Mouse (Mus musculus): ENCODE data around the gene Tas1r1.

Gene Tas1r1

DNA sequence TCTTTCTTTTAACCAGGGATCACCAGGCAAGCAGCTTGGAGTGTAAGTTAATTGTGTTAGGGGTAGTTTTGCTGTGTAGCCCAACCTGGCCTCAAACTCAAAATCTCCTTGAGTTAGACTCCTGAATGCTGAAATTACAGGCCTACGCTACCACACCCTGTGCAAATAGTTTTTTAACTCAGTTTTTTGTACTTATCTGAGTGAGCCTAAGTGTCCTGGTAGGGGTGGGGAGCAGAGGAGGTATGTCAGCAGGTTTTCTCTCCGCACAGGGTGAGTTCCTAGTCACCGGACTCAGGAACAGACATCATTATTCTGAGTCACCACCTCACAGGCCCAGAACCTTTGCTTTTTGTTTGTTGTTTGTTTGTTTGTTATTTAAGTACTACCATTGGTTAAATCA, 36.3 kb downstream of the Tas1r1 start:
- TF ChIP-seq POU5F1 (IDR thresholded peaks at IDR 0.05; ENCODE audit: borderline replicate concordance, low read length) (no peak), CTCF (conservative IDR thresholded peaks at IDR 0.05; ENCODE audit: low read length) (no peak), NANOG (IDR thresholded peaks at IDR 0.05; ENCODE audit: borderline replicate concordance, low read length) (no peak)
- Histone ChIP-seq H3K36me3 (ENCODE audit: insufficient read depth, low read length) (no peaks in the 10 kb centered on the region), H3K9me3 (ENCODE audit: low read length) (no peaks in the 10 kb centered on the region), H3K4me1 (replicated peaks; ENCODE audit: low read depth, low read length) (peaks cover 60% of the 10 kb centered on the region), H3K27me3 (ENCODE audit: insufficient read depth, low read length) (peaks cover 20% of the 10 kb centered on the region), H3K4me3 (replicated peaks; ENCODE audit: low read length) (no peak overlapping the region)

- Histone ChIP-seq H3K27me3 (ENCODE audit: insufficient read depth, low read length) (peaks cover 19% of the 10 kb centered on the region), H3K4me1 (replicated peaks; ENCODE audit: low read depth, low read length) (peaks cover 57% of the 10 kb centered on the region)
- no peak for TF ChIP-seq CTCF (conservative IDR thresholded peaks at IDR 0.05; ENCODE audit: low read length)
- no peak for TF ChIP-seq POU5F1 (IDR thresholded peaks at IDR 0.05; ENCODE audit: borderline replicate concordance, low read length)
- no peak for TF ChIP-seq NANOG (IDR thresholded peaks at IDR 0.05; ENCODE audit: borderline replicate concordance, low read length)
Measured at GRCm38 (mm10) chr4:152001335-152001734, 37.0 kb downstream of the Tas1r1 start.

DNA sequence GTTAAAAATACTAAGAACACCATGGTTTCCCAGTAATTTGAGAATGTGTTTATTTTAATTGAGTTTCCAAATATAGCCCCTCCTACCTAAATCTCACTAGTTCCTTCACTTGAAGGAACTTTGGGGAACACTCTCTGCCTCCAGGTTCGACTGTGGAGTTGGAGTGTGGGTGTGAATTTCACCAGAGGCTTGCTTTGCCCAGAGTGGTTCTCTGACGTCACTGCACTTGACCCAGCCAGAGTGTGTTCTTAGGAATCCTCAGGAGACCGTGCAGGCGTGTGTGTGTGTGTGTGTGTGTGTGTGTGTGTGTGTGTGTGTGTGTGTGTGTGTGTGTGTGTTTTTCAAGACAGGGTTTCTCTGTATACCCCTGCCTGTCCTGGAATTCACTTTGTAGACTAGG, 37.5 kb downstream of the Tas1r1 start:
- TF ChIP-seq CTCF (conservative IDR thresholded peaks at IDR 0.05; ENCODE audit: low read length) (no peak), NANOG (IDR thresholded peaks at IDR 0.05; ENCODE audit: borderline replicate concordance, low read length) (no peak), POU5F1 (IDR thresholded peaks at IDR 0.05; ENCODE audit: borderline replicate concordance, low read length) (no peak)
- Histone ChIP-seq H3K36me3 (ENCODE audit: insufficient read depth, low read length) (no peaks in the 10 kb centered on the region), H3K9me3 (ENCODE audit: low read length) (no peaks in the 10 kb centered on the region), H3K27me3 (ENCODE audit: insufficient read depth, low read length) (peaks cover 19% of the 10 kb centered on the region), H3K4me1 (replicated peaks; ENCODE audit: low read depth, low read length) (peaks cover 53% of the 10 kb centered on the region), H3K4me3 (replicated peaks; ENCODE audit: low read length) (no peak overlapping the region)

More at GRCm38 (mm10) chr4:152001335-152001734, 37.0 kb downstream of the Tas1r1 start:
- Histone ChIP-seq H3K9me3 (ENCODE audit: low read length) (no peaks in the 10 kb centered on the region), H3K4me3 (replicated peaks; ENCODE audit: low read length) (no peak overlapping the region), H3K36me3 (ENCODE audit: insufficient read depth, low read length) (no peaks in the 10 kb centered on the region)

- no peak for TF ChIP-seq CTCF (conservative IDR thresholded peaks at IDR 0.05; ENCODE audit: low read length)
- no peak for TF ChIP-seq POU5F1 (IDR thresholded peaks at IDR 0.05; ENCODE audit: borderline replicate concordance, low read length)
- TF ChIP-seq NANOG (IDR thresholded peaks at IDR 0.05; ENCODE audit: borderline replicate concordance, low read length): no peak
- peaks cover 44% of the 10 kb centered on the region for H3K4me1 ChIP-seq (replicated peaks; ENCODE audit: low read depth, low read length)
- H3K36me3 ChIP-seq (ENCODE audit: insufficient read depth, low read length): no peaks in the 10 kb centered on the region
- no peaks in the 10 kb centered on the region for H3K9me3 ChIP-seq (ENCODE audit: low read length)
- 0 out of 2 replicates have a peak overlapping the region, but pooled peaks have one; percentile 24 for H3K4me3 ChIP-seq (replicated peaks; ENCODE audit: low read length)
- peaks cover 24% of the 10 kb centered on the region for H3K27me3 ChIP-seq (ENCODE audit: insufficient read depth, low read length)
Measured at GRCm38 (mm10) chr4:151999481-151999880, 38.9 kb downstream of the Tas1r1 start.

DNA sequence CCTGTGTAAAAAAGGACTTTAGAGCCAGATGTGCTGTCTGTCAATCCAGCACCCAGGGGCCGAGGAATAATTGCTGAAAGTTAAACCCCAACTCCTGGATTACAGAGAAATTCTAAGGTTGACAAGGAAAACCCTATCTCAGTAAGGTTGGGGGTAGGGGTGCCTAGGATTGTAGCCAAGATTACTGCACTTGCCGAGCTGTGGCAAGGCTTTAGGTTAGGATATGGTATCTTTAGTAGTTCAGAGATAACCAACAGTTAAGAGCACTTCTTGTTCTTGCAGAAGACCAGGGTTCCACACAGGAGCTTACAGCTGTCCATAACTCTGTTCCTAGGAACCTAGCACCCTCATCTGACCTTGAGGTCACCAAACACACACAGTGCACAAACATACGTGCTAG, 40.7 kb downstream of the Tas1r1 start:
- peaks cover 38% of the 10 kb centered on the region for H3K27me3 ChIP-seq (ENCODE audit: insufficient read depth, low read length)
- peaks cover 13% of the 10 kb centered on the region for H3K36me3 ChIP-seq (ENCODE audit: insufficient read depth, low read length)
- no peak overlapping the region for H3K4me3 ChIP-seq (replicated peaks; ENCODE audit: low read length)
- peaks cover 60% of the 10 kb centered on the region for H3K4me1 ChIP-seq (replicated peaks; ENCODE audit: low read depth, low read length)
- TF ChIP-seq POU5F1 (IDR thresholded peaks at IDR 0.05; ENCODE audit: borderline replicate concordance, low read length) (no peak), CTCF (conservative IDR thresholded peaks at IDR 0.05; ENCODE audit: low read length) (no peak), NANOG (IDR thresholded peaks at IDR 0.05; ENCODE audit: borderline replicate concordance, low read length) (no peak)
- no peaks in the 10 kb centered on the region for H3K9me3 ChIP-seq (ENCODE audit: low read length)

GRCm38 (mm10) chr4:151996951-151997222, 41.5 kb downstream of the Tas1r1 start:
- TF ChIP-seq CTCF (conservative IDR thresholded peaks at IDR 0.05; ENCODE audit: low read length) (no peak), NANOG (IDR thresholded peaks at IDR 0.05; ENCODE audit: borderline replicate concordance, low read length) (no peak), POU5F1 (IDR thresholded peaks at IDR 0.05; ENCODE audit: borderline replicate concordance, low read length) (no peak)
- peaks cover 38% of the 10 kb centered on the region for H3K27me3 ChIP-seq (ENCODE audit: insufficient read depth, low read length)
- peaks cover 68% of the 10 kb centered on the region for H3K4me1 ChIP-seq (replicated peaks; ENCODE audit: low read depth, low read length)
- H3K9me3 ChIP-seq (ENCODE audit: low read length): no peaks in the 10 kb centered on the region
- peak overlapping the region; percentile 86 for H3K4me3 ChIP-seq (replicated peaks; ENCODE audit: low read length)
- peaks cover 21% of the 10 kb centered on the region for H3K36me3 ChIP-seq (ENCODE audit: insufficient read depth, low read length)

- H3K27me3 ChIP-seq (ENCODE audit: insufficient read depth, low read length): peaks cover 38% of the 10 kb centered on the region
- H3K36me3 ChIP-seq (ENCODE audit: insufficient read depth, low read length): peaks cover 26% of the 10 kb centered on the region
- peak within 1 kb of the TSS; percentile 97 for H3K4me3 ChIP-seq (replicated peaks; ENCODE audit: low read length)
- TF ChIP-seq CTCF (conservative IDR thresholded peaks at IDR 0.05; ENCODE audit: low read length) (no peak), POU5F1 (IDR thresholded peaks at IDR 0.05; ENCODE audit: borderline replicate concordance, low read length) (no peak), NANOG (IDR thresholded peaks at IDR 0.05; ENCODE audit: borderline replicate concordance, low read length) (no peak)
- H3K9me3 ChIP-seq (ENCODE audit: low read length): no peaks in the 10 kb centered on the region
- peaks cover 73% of the 10 kb centered on the region for H3K4me1 ChIP-seq (replicated peaks; ENCODE audit: low read depth, low read length)
Measured at GRCm38 (mm10) chr4:151996173-151996950, 42.0 kb downstream of the Tas1r1 start, which contains the start of gene Phf13. Gene Phf13 (minus strand): TSS chr4:151996258.

- Histone ChIP-seq H3K27me3 (ENCODE audit: insufficient read depth, low read length) (peaks cover 38% of the 10 kb centered on the region), H3K4me3 (replicated peaks; ENCODE audit: low read length) (peak overlapping the region; percentile 97), H3K4me1 (replicated peaks; ENCODE audit: low read depth, low read length) (peaks cover 77% of the 10 kb centered on the region), H3K9me3 (ENCODE audit: low read length) (no peaks in the 10 kb centered on the region), H3K36me3 (ENCODE audit: insufficient read depth, low read length) (peaks cover 34% of the 10 kb centered on the region)
- TF ChIP-seq NANOG (IDR thresholded peaks at IDR 0.05; ENCODE audit: borderline replicate concordance, low read length) (no peak), POU5F1 (IDR thresholded peaks at IDR 0.05; ENCODE audit: borderline replicate concordance, low read length) (no peak), CTCF (conservative IDR thresholded peaks at IDR 0.05; ENCODE audit: low read length) (no peak)
Measured at GRCm38 (mm10) chr4:151995371-151996172, 42.8 kb downstream of the Tas1r1 start.

Measured in E14TG2a.4 (cell line).